Mouse (Mus musculus): ENCODE results near the gene Gm29133.

The Gm29133 gene

GRCm38 (mm10) chr3:75747897-75748296 lies at the start of gene Gm29133:
Gene Gm29133, plus strand, starts transcription at chr3:75748197.
- no peak for DNase-seq (ENCODE audit: low spot score in 2 of 2)

GRCm38 (mm10) chr3:75699088-75699487 lies 48.9 kb upstream of the Gm29133 start:
- DNase-seq (ENCODE audit: low spot score in 2 of 2) = no peak

GRCm38 (mm10) chr3:75701336-75701735 lies 46.7 kb upstream of the Gm29133 start:
- no peak for DNase-seq (ENCODE audit: low spot score in 2 of 2)

GRCm38 (mm10) chr3:75706536-75706935 lies 41.5 kb upstream of the Gm29133 start:
- DNase-seq (ENCODE audit: low spot score in 2 of 2) = peak; percentile 31 to 32

- DNase-seq (ENCODE audit: low spot score in 2 of 2) = no peak
Observed at GRCm38 (mm10) chr3:75713678-75714295, 34.2 kb upstream of the Gm29133 start.

- no peak for DNase-seq (ENCODE audit: low spot score in 2 of 2)
Observed at GRCm38 (mm10) chr3:75720663-75721062, 27.3 kb upstream of the Gm29133 start.

- DNase-seq (ENCODE audit: low spot score in 2 of 2) = no peak
Observed at GRCm38 (mm10) chr3:75730982-75731600, 16.9 kb upstream of the Gm29133 start.

GRCm38 (mm10) chr3:75743664-75744437 lies 4.1 kb upstream of the Gm29133 start:
- DNase-seq (ENCODE audit: low spot score in 2 of 2) = no peak

GRCm38 (mm10) chr3:75745343-75745742 lies 2.7 kb upstream of the Gm29133 start:
- DNase-seq (ENCODE audit: low spot score in 2 of 2) = peak in 1 of 2 experiments; percentile 15

- DNase-seq (ENCODE audit: low spot score in 2 of 2) = no peak
Observed at GRCm38 (mm10) chr3:75763351-75763750, 15.4 kb downstream of the Gm29133 start.

GRCm38 (mm10) chr3:75774253-75774652 lies 26.3 kb downstream of the Gm29133 start:
- DNase-seq (ENCODE audit: low spot score in 2 of 2) = no peak

- DNase-seq (ENCODE audit: low spot score in 2 of 2) = no peak
Observed at GRCm38 (mm10) chr3:75808001-75808400, 60.0 kb downstream of the Gm29133 start.

- DNase-seq (ENCODE audit: low spot score in 2 of 2) = no peak
Observed at GRCm38 (mm10) chr3:75823934-75824333, 75.9 kb downstream of the Gm29133 start.

- no peak for DNase-seq (ENCODE audit: low spot score in 2 of 2)
Observed at GRCm38 (mm10) chr3:75824458-75824857, 76.5 kb downstream of the Gm29133 start.

- DNase-seq (ENCODE audit: low spot score in 2 of 2) = no peak
Observed at GRCm38 (mm10) chr3:75834827-75835226, 86.8 kb downstream of the Gm29133 start.

GRCm38 (mm10) chr3:75835286-75835967 lies 87.4 kb downstream of the Gm29133 start:
- DNase-seq (ENCODE audit: low spot score in 2 of 2) = peak; percentile 39 to 42
